Mouse (Mus musculus) MEL (cell line): ENCODE data around the gene Dock7.

Experiments used
- CTCF ChIP-seq, 3 experiments: IDR thresholded peaks in 2 of 3; conservative IDR thresholded peaks in 1 of 3; 2 replicates each; pipeline ENCODE4 v1.5.1; 2011 to 2012; ENCODE audit warnings: low read length in 3 of 3, low read depth in 2 of 3, mild to moderate bottlenecking in 2 of 3, improper control_type of control experiment in 1 of 3, inconsistent platforms in 1 of 3, mixed read lengths in 1 of 3, moderate library complexity in 1 of 3; ENCODE audit not compliant: control insufficient read depth in 1 of 3, insufficient read depth in 1 of 3, poor library complexity in 1 of 3, severe bottlenecking in 1 of 3
- GATA1 ChIP-seq: IDR thresholded peaks from 2 replicates; pipeline ENCODE4 v1.6.1; 2011; ENCODE audit warnings: low read depth, low read length, improper control_type of control experiment
- MYC ChIP-seq: IDR thresholded peaks from 2 replicates; pipeline ENCODE4 v1.6.1; 2011; ENCODE audit warnings: low read depth, mild to moderate bottlenecking, low read length, improper control_type of control experiment, moderate library complexity
- NRF1 ChIP-seq: IDR thresholded peaks from 2 replicates; pipeline ENCODE4 v1.6.1; 2014; ENCODE audit warnings: low read depth, mild to moderate bottlenecking, inconsistent platforms, low read length, improper control_type of control experiment, moderate library complexity; ENCODE audit not compliant: poor library complexity, insufficient read depth, severe bottlenecking
- POLR2A ChIP-seq, 2 experiments: IDR thresholded peaks; 2 replicates each; pipeline ENCODE4 v1.6.1; 2011 to 2012; ENCODE audit warnings: low read length in 2 of 2, mild to moderate bottlenecking in 2 of 2, control low read depth in 1 of 2, improper control_type of control experiment in 1 of 2, low read depth in 1 of 2, moderate library complexity in 1 of 2; ENCODE audit not compliant: control insufficient read depth in 1 of 2, insufficient read depth in 1 of 2, poor library complexity in 1 of 2
- RAD21 ChIP-seq: IDR thresholded peaks from 2 replicates; pipeline ENCODE4 v1.6.1; 2011; ENCODE audit warnings: mild to moderate bottlenecking, low read depth, low read length, improper control_type of control experiment
- SMC3 ChIP-seq: IDR thresholded peaks from 2 replicates; pipeline ENCODE4 v1.6.1; 2011; ENCODE audit warnings: low read depth, low read length, improper control_type of control experiment
- TAL1 ChIP-seq: IDR thresholded peaks from 2 replicates; pipeline ENCODE4 v1.6.1; 2012; ENCODE audit warnings: mild to moderate bottlenecking, inconsistent platforms, low read length, moderate library complexity, mixed read lengths

GRCm38 (mm10) chr4:99158495-99158894, 37.8 kb upstream of the Dock7 start:
- TF ChIP-seq NRF1 (no peak), POLR2A (IDR thresholded peaks at IDR 0.05; ENCODE audit: control insufficient read depth in 1 of 2, insufficient read depth in 1 of 2, low read depth in 1 of 2, low read length in 2 of 2, poor library complexity in 1 of 2) (no peak), TAL1 (no peak), SMC3 (no peak), MYC (no peak), GATA1 (no peak), CTCF (IDR thresholded peaks at IDR 0.05 in 2 of 3, conservative IDR thresholded peaks at IDR 0.05 in 1 of 3; ENCODE audit: control insufficient read depth in 1 of 3, insufficient read depth in 1 of 3, low read depth in 2 of 3, low read length in 3 of 3, poor library complexity in 1 of 3, severe bottlenecking in 1 of 3) (no peak), RAD21 (no peak)
